Mouse (Mus musculus): Measurements from ENCODE around the gene Clstn2.

Clstn2 gene

GRCm38 (mm10) chr9:97541419-97541818 lies 491.6 kb downstream of the Clstn2 start:
- DNase-seq (ENCODE audit: low spot score): no peak

- DNase-seq (ENCODE audit: low spot score): no peak
Observed at GRCm38 (mm10) chr9:97538075-97538779, 494.8 kb downstream of the Clstn2 start.

GRCm38 (mm10) chr9:97534196-97534595 lies 498.8 kb downstream of the Clstn2 start:
- no peak for DNase-seq (ENCODE audit: low spot score)

GRCm38 (mm10) chr9:97533306-97533705 lies 499.7 kb downstream of the Clstn2 start:
- no peak for DNase-seq (ENCODE audit: low spot score)

- DNase-seq (ENCODE audit: low spot score): no peak
Observed at GRCm38 (mm10) chr9:97532536-97532935, 500.4 kb downstream of the Clstn2 start.

GRCm38 (mm10) chr9:97527926-97528325 lies 505.1 kb downstream of the Clstn2 start:
- no peak for DNase-seq (ENCODE audit: low spot score)

- no peak for DNase-seq (ENCODE audit: low spot score)
Observed at GRCm38 (mm10) chr9:97527276-97527675, 505.7 kb downstream of the Clstn2 start.

- no peak for DNase-seq (ENCODE audit: low spot score)
Observed at GRCm38 (mm10) chr9:97525563-97525962, 507.4 kb downstream of the Clstn2 start.

GRCm38 (mm10) chr9:97524861-97525260 lies 508.1 kb downstream of the Clstn2 start:
- no peak for DNase-seq (ENCODE audit: low spot score)

- DNase-seq (ENCODE audit: low spot score): no peak
Observed at GRCm38 (mm10) chr9:97520771-97521170, 512.2 kb downstream of the Clstn2 start.

- no peak for DNase-seq (ENCODE audit: low spot score)
Observed at GRCm38 (mm10) chr9:97517006-97517405, 516.0 kb downstream of the Clstn2 start.

GRCm38 (mm10) chr9:97514639-97515038 lies 518.3 kb downstream of the Clstn2 start:
- no peak for DNase-seq (ENCODE audit: low spot score)

- no peak for DNase-seq (ENCODE audit: low spot score)
Observed at GRCm38 (mm10) chr9:97512282-97512850, 520.6 kb downstream of the Clstn2 start.

GRCm38 (mm10) chr9:97501416-97501815 lies 531.6 kb downstream of the Clstn2 start:
- DNase-seq (ENCODE audit: low spot score): no peak

- no peak for DNase-seq (ENCODE audit: low spot score)
Observed at GRCm38 (mm10) chr9:97495056-97495455, 537.9 kb downstream of the Clstn2 start.

GRCm38 (mm10) chr9:97491626-97492025 lies 541.4 kb downstream of the Clstn2 start:
- no peak for DNase-seq (ENCODE audit: low spot score)

- DNase-seq (ENCODE audit: low spot score): peak; percentile 50
Observed at GRCm38 (mm10) chr9:97490591-97491176, 542.3 kb downstream of the Clstn2 start.

GRCm38 (mm10) chr9:97486826-97487225 lies 546.2 kb downstream of the Clstn2 start:
- no peak for DNase-seq (ENCODE audit: low spot score)

GRCm38 (mm10) chr9:97481187-97481586 lies 551.8 kb downstream of the Clstn2 start:
- no peak for DNase-seq (ENCODE audit: low spot score)

- DNase-seq (ENCODE audit: low spot score): no peak
Observed at GRCm38 (mm10) chr9:97476961-97477360, 556.0 kb downstream of the Clstn2 start.

GRCm38 (mm10) chr9:97476456-97476855 lies 556.5 kb downstream of the Clstn2 start:
- DNase-seq (ENCODE audit: low spot score): no peak

- DNase-seq (ENCODE audit: low spot score): no peak
Observed at GRCm38 (mm10) chr9:97474896-97475295, 558.1 kb downstream of the Clstn2 start.

- DNase-seq (ENCODE audit: low spot score): no peak
Observed at GRCm38 (mm10) chr9:97471014-97471591, 561.9 kb downstream of the Clstn2 start.
